In genomic region chr19:46478826-46479225, GRCm38 (mm10) we compare ENCODE assay signal across 7 mouse cellular contexts. TPM values are rescaled to one million over a fixed set of nuclear protein-coding genes. Genes with fewer than 3 reads are reported as not detected.
A peak's percentile ranks its signal among the peaks of the same experiment; 100 is the strongest.
DNase-seq lines count a peak whose midpoint lies in the region; TF ChIP-seq lines count a peak whose summit lies in the region.

No protein-coding gene starts in this region.

- no peak for TF ChIP-seq CTCF in CH12.LX (conservative IDR thresholded peaks at IDR 0.05 in 1 of 2, IDR thresholded peaks at IDR 0.05 in 1 of 2; ENCODE audit: low read depth in 2 of 2, low read length in 2 of 2)

- TF ChIP-seq POLR2A in CH12.LX (IDR thresholded peaks at IDR 0.05; ENCODE audit: low read depth, low read length) = 0 out of 2 replicates have a peak, but pooled peaks have one; percentile 23

- no peaks in the 10 kb centered on the region for H3K79me2 ChIP-seq in CH12.LX (replicated peaks; ENCODE audit: control insufficient read depth, extremely low read depth, insufficient read depth, poor library complexity, severe bottlenecking)

- H3K4me2 ChIP-seq in CH12.LX (ENCODE audit: insufficient read depth, low read depth, poor library complexity, severe bottlenecking) = peak overlapping the region; percentile 40; the same call in 1 of the 2 replicates

- peak; percentile 59; the same call in 1 of the 2 replicates for TF ChIP-seq EP300 in CH12.LX (IDR thresholded peaks at IDR 0.05; ENCODE audit: low read length)

- DNase-seq in CH12.LX (ENCODE audit: extremely low read depth) = peak; percentile 93
- peak; percentile 67 for DNase-seq in T-cell, adult 2 months (ENCODE audit: low spot score)
- DNase-seq in heart, adult 11 months = peak; percentile 99
- DNase-seq in kidney, adult 8-10 months = peak; percentile 59 to 71
- DNase-seq in lung, postnatal 25 days (ENCODE audit: low spot score) = peak; percentile 87
- DNase-seq in frontal cortex, postnatal 25 days (ENCODE audit: low spot score in 2 of 2) = no peak
- DNase-seq in ovary, postnatal 36 days (ENCODE audit: low spot score) = no peak

- H3K36me3 ChIP-seq in CH12.LX (replicated peaks in 1 of 2; ENCODE audit: control insufficient read depth in 1 of 2, insufficient read depth in 1 of 2, low read length in 1 of 2) = peaks cover 20 to 61% of the 10 kb centered on the region in 2 experiments

- dilution Hi-C loops in CH12.LX (cut with MboI; ENCODE audit: extremely low pct_ligation_motif_present, extremely low pct_unique_long_range_greater_than_20kb, low sequenced_read_pairs) = no loop called here

- no peaks in the 10 kb centered on the region for H3K9me3 ChIP-seq in CH12.LX (replicated peaks; ENCODE audit: low read length)

- H3K27ac ChIP-seq in CH12.LX (ENCODE audit: insufficient read depth, low read depth) = peak overlapping the region; percentile 64

- H3K4me3 ChIP-seq in CH12.LX (replicated peaks in 1 of 3; ENCODE audit: low read depth in 2 of 3, low read length in 2 of 3, poor library complexity in 1 of 3) = peak overlapping the region in 1 of 3 experiments; percentile 56

- in situ Hi-C loops in CH12.LX (cut with MboI; ENCODE audit: low pct_ligation_motif_present, low pct_unique_long_range_greater_than_20kb, low sequenced_read_pairs) = no loop called here

- no peak; the same call in 1 of the 2 replicates for TF ChIP-seq RAD21 in CH12.LX (IDR thresholded peaks at IDR 0.05; ENCODE audit: low read depth, low read length)

- H3K9ac ChIP-seq in CH12.LX (ENCODE audit: insufficient read depth, low read depth) = peak overlapping the region; percentile 37; the same call in 1 of the 2 replicates

- no peaks in the 10 kb centered on the region for H3K27me3 ChIP-seq in CH12.LX (replicated peaks)

- H3K4me1 ChIP-seq in CH12.LX (ENCODE audit: control insufficient read depth in 1 of 2, insufficient read depth in 2 of 2) = peaks cover 15 to 69% of the 10 kb centered on the region in 2 experiments

TF ChIP-seq in CH12.LX, 34 proteins besides CTCF, POLR2A, EP300 and RAD21:
- TF ChIP-seq USF2 (conservative IDR thresholded peaks at IDR 0.05; ENCODE audit: low read depth, low read length) (peak; percentile 45; the same call in 1 of the 2 replicates), CHD2 (IDR thresholded peaks at IDR 0.05; ENCODE audit: low read length) (0 out of 2 replicates have a peak, but pooled peaks have one; percentile 17), MYC (IDR thresholded peaks at IDR 0.05; ENCODE audit: low read depth, low read length) (peak; percentile 23; the same call in 1 of the 2 replicates), ETS1 (conservative IDR thresholded peaks at IDR 0.05; ENCODE audit: low read depth, low read length) (peak; percentile 93), ZKSCAN1 (IDR thresholded peaks at IDR 0.05; ENCODE audit: borderline replicate concordance, low read depth, low read length) (no peak), MAZ (IDR thresholded peaks at IDR 0.05; ENCODE audit: low read depth, low read length) (no peak), UBTF (IDR thresholded peaks at IDR 0.05; ENCODE audit: low read depth, low read length) (no peak), HCFC1 (IDR thresholded peaks at IDR 0.05; ENCODE audit: low read depth, low read length) (peak; percentile 10; the same call in 1 of the 2 replicates), JUN (IDR thresholded peaks at IDR 0.05; ENCODE audit: insufficient read depth, low read depth, low read length) (peak; percentile 45), MAFK (IDR thresholded peaks at IDR 0.05; ENCODE audit: insufficient replicate concordance, low read length) (0 out of 2 replicates have a peak, but pooled peaks have one; percentile 35), MEF2A (IDR thresholded peaks at IDR 0.05; ENCODE audit: borderline replicate concordance, low read depth, low read length) (peak; percentile 86), TBP (conservative IDR thresholded peaks at IDR 0.05; ENCODE audit: low read depth, low read length) (no peak), IRF4 (IDR thresholded peaks at IDR 0.05; ENCODE audit: low read depth, low read length) (peak; percentile 77), GABPA (IDR thresholded peaks at IDR 0.05; ENCODE audit: insufficient replicate concordance, low read depth, low read length) (no peak), SMC3 (IDR thresholded peaks at IDR 0.05; ENCODE audit: low read depth, low read length) (0 out of 2 replicates have a peak, but pooled peaks have one; percentile 2), POLR2AphosphoS2 (IDR thresholded peaks at IDR 0.05; ENCODE audit: low read depth, low read length) (no peak), PAX5 (IDR thresholded peaks at IDR 0.05; ENCODE audit: low read length) (no peak), ZMIZ1 (IDR thresholded peaks at IDR 0.05; ENCODE audit: low read depth, low read length) (no peak), ZC3H11A (IDR thresholded peaks at IDR 0.05; ENCODE audit: low read depth, low read length) (no peak), BHLHE40 (IDR thresholded peaks at IDR 0.05; ENCODE audit: low read depth, low read length) (peak; percentile 58), ELF1 (IDR thresholded peaks at IDR 0.05; ENCODE audit: low read depth, low read length) (0 out of 2 replicates have a peak, but pooled peaks have one; percentile 9), ZNF384 (IDR thresholded peaks at IDR 0.05; ENCODE audit: low read depth, low read length) (peak; percentile 93), TCF12 (IDR thresholded peaks at IDR 0.05; ENCODE audit: low read depth, low read length) (peak; percentile 63; the same call in 1 of the 2 replicates), KAT2A (IDR thresholded peaks at IDR 0.05; ENCODE audit: insufficient replicate concordance, low read length) (no peak), JUND (conservative IDR thresholded peaks at IDR 0.05; ENCODE audit: low read depth, low read length) (0 out of 2 replicates have a peak, but pooled peaks have one; percentile 50), RCOR1 (conservative IDR thresholded peaks at IDR 0.05; ENCODE audit: low read depth, low read length) (no peak), SIN3A (IDR thresholded peaks at IDR 0.05; ENCODE audit: low read length) (no peak), MAX (IDR thresholded peaks at IDR 0.05; ENCODE audit: low read length) (0 out of 2 replicates have a peak, but pooled peaks have one; percentile 23), NELFE (IDR thresholded peaks at IDR 0.05; ENCODE audit: low read depth, low read length) (no peak), USF1 (IDR thresholded peaks at IDR 0.05; ENCODE audit: low read depth, low read length) (peak; percentile 69), CHD1 (IDR thresholded peaks at IDR 0.05; ENCODE audit: low read depth, low read length) (no peak), NRF1 (IDR thresholded peaks at IDR 0.05; ENCODE audit: low read depth, low read length) (no peak), E2F4 (IDR thresholded peaks at IDR 0.05; ENCODE audit: insufficient replicate concordance, low read depth, low read length) (no peak), MXI1 (IDR thresholded peaks at IDR 0.05; ENCODE audit: low read depth, low read length) (no peak; the same call in 1 of the 2 replicates)
TF ChIP-seq in CH12.LX: peak in this region for 17.

RNA-seq across cellular contexts. Expression of gene Trim8, which starts 22.7 kb away (rescaled TPM):
- total RNA-seq in CH12.LX (2012; rRNA removed) (11.0 and 12.0 TPM in 2 replicates), CH12.LX (2014; rRNA removed) (3.7 and 4.4 TPM in 2 replicates)
- polyA plus RNA-seq in CH12.LX (2012; ENCODE audit: insufficient read length, low read depth) = 23.3 and 24.9 TPM in 2 replicates

Comparison
In these comparisons a context has a peak if more than half of its experiments do, and no peak if none do; other contexts are left out.
1. DNase-seq: peak in CH12.LX (single experiment), T-cell, adult 2 months (single experiment), heart, adult 11 months (single experiment), kidney, adult 8-10 months (2 of 2) and lung, postnatal 25 days (single experiment); none in frontal cortex, postnatal 25 days (0 of 2) and ovary, postnatal 36 days (single experiment).